In the genomic region with DNA sequence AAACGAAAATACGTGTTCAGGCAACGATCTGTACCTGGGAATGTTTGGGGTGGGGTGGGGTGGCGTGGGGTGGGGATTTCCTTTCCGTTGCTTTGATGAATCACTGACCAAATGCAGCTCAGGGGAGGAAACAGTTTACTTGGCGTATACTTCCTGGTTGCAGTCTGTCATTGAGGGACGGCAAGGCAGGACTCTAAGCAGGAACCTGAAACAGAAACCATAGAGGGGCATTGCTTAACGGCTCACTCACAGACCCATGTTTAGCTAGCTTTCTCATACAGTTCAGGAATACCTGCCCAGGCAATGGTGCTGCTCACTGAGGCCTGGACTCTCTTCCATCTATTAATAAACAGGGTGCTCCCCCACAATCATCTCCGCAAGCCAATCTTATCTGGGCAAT, we compare ENCODE assay signal across 22 mouse cellular contexts. TPM values are rescaled to one million over a fixed set of nuclear protein-coding genes. Genes with fewer than 3 reads are reported as not detected.
DNase-seq lines count a peak whose midpoint lies in the region; ATAC-seq lines count a peak whose summit lies in the region.
"Had no signal": no experiment of that assay in that cellular context is flagged by ENCODE, and none has a peak within 500 bp of the region (broad histone marks: within the 10 kb centered on the region; RNA-seq: fewer than 3 reads in every experiment).

No protein-coding gene starts in this region.

- DNase-seq in 416B (ENCODE audit: low read depth) (peak; percentile 73), A20 (ENCODE audit: low read depth, low spot score) (peak; percentile 66)
- DNase-seq in layer of hippocampus, postnatal 10 days (ENCODE audit: low spot score in 2 of 2) = no peak
- no peak for DNase-seq in forebrain, embryonic 10.5 days (ENCODE audit: extremely low spot score, low spot score)
- DNase-seq in right cerebral cortex, postnatal 36 days (ENCODE audit: low spot score in 2 of 2) = no peak
- DNase-seq: adrenal gland, postnatal 14 days; cerebellum, adult 9-10 months; forebrain, postnatal 0 days; gastrocnemius, adult 2 months; kidney, postnatal 25 days; midbrain, embryonic 14.5 days; right cerebral cortex, adult 18-20 months had no signal

- H3K4me1 ChIP-seq in forebrain, embryonic 10.5 days = no peaks in the 10 kb centered on the region
- H3K4me1 ChIP-seq: embryonic facial prominence, embryonic 15.5 days; hindbrain, embryonic 15.5 days; intestine, embryonic 15.5 days; lung, embryonic 15.5 days had no signal

- H3K36me3 ChIP-seq in forebrain, embryonic 10.5 days (replicated peaks) = no peaks in the 10 kb centered on the region
- H3K36me3 ChIP-seq: embryonic facial prominence, embryonic 15.5 days; heart, embryonic 10.5 days; hindbrain, embryonic 15.5 days; intestine, embryonic 15.5 days; liver, embryonic 15.5 days; lung, embryonic 15.5 days had no signal

- H3K27me3 ChIP-seq in forebrain, embryonic 10.5 days (ENCODE audit: poor library complexity, severe bottlenecking) = no peaks in the 10 kb centered on the region
- H3K27me3 ChIP-seq: embryonic facial prominence, embryonic 15.5 days; hindbrain, embryonic 15.5 days; intestine, embryonic 15.5 days; liver, embryonic 15.5 days; lung, embryonic 15.5 days had no signal

- WGBS in forebrain, embryonic 10.5 days = 85% methylated on average over 9 of the region's 9 CpGs

- H3K9me3 ChIP-seq in forebrain, embryonic 10.5 days = no peaks in the 10 kb centered on the region
- H3K9me3 ChIP-seq: embryonic facial prominence, embryonic 15.5 days; heart, embryonic 10.5 days; hindbrain, embryonic 15.5 days; intestine, embryonic 15.5 days; liver, embryonic 15.5 days; lung, embryonic 15.5 days had no signal

- no peak overlapping the region for H3K27ac ChIP-seq in forebrain, embryonic 10.5 days
- H3K27ac ChIP-seq: embryonic facial prominence, embryonic 15.5 days; gastrocnemius, adult 2 months; heart, embryonic 10.5 days; hindbrain, embryonic 15.5 days; intestine, embryonic 15.5 days; left cerebral cortex, adult 2 months; liver, embryonic 15.5 days; lung, embryonic 15.5 days had no signal

- H3K4me3 ChIP-seq in forebrain, embryonic 10.5 days = no peak overlapping the region
- H3K4me3 ChIP-seq: embryonic facial prominence, embryonic 15.5 days; gastrocnemius, adult 2 months; heart, embryonic 10.5 days; hindbrain, embryonic 15.5 days; intestine, embryonic 15.5 days; left cerebral cortex, adult 2 months; liver, embryonic 15.5 days; lung, embryonic 15.5 days; myocyte had no signal

- peak; percentile 92 for ATAC-seq in granulocyte monocyte progenitor cell, adult 5-6 weeks (replicated peaks; ENCODE audit: poor library complexity, severe bottlenecking)
- ATAC-seq in neutrophil, adult 5-6 weeks (ENCODE audit: extremely low read depth, insufficient number of reproducible peaks, low FRiP score, poor library complexity, severe bottlenecking) = peak; percentile 73; the same call in 1 of the 2 replicates
- ATAC-seq: forebrain, postnatal 0 days; intestine, embryonic 15.5 days had no signal

RNA-seq across cellular contexts. Expression of a gene that starts 55.1 kb away (rescaled TPM):
- 6.7 and 15.1 TPM in 2 replicates for total RNA-seq in granulocyte monocyte progenitor cell, adult 5-6 weeks (2014; fragmentation: Nextera tagmentation)
- total RNA-seq in granulocyte monocyte progenitor cell, adult 5-6 weeks (2017) = 5.6 and 9.9 TPM in 2 replicates
- total RNA-seq in neutrophil, adult 5-6 weeks (2017) = 63.3 and 76.9 TPM in 2 replicates
- total RNA-seq in layer of hippocampus, postnatal 10 days (2021) = 10 to 100 TPM; 68.0 to 74.6 TPM
- 31.7 TPM in 2 replicates for polyA plus RNA-seq in forebrain, embryonic 10.5 days (2016; fragmentation: Nextera tagmentation; extraction: Ambion mirVana)

Comparison
In these comparisons a context has a peak if more than half of its experiments do, and no peak if none do; other contexts are left out.
1. DNase-seq: peak in 416B (single experiment) and A20 (single experiment); none in layer of hippocampus, postnatal 10 days (0 of 2), forebrain, embryonic 10.5 days (single experiment) and right cerebral cortex, postnatal 36 days (0 of 2).